Mouse (Mus musculus) lung, postnatal 0 days (tissue): ENCODE measurements around the gene Gm17087.

Experiments used
- CTCF ChIP-seq: IDR thresholded peaks from 2 replicates; pipeline ENCODE4 v1.5.1; 2016; ENCODE audit warnings: antibody characterized with exemption, mild to moderate bottlenecking
- EP300 ChIP-seq: IDR thresholded peaks from 2 replicates; pipeline ENCODE4 v1.6.1; 2016; ENCODE audit warnings: antibody characterized with exemption, mild to moderate bottlenecking, control low read depth

GRCm38 (mm10) chr17:8516006-8516405 lies 50.7 kb downstream of the Gm17087 start:
- TF ChIP-seq CTCF (no peak), EP300 (no peak)
